8 mouse cellular contexts compared by ENCODE assay signal in genomic region chr2:50971131-50971825, GRCm38 (mm10).
DNase-seq lines count a peak whose midpoint lies in the region; ATAC-seq and TF ChIP-seq lines count a peak whose summit lies in the region.

No protein-coding gene starts in this region.

- ATAC-seq in forebrain, embryonic 16.5 days, result peak; percentile 96
- no peak for ATAC-seq in stomach, embryonic 15.5 days (ENCODE audit: insufficient read depth, low FRiP score, low read depth)

- DNase-seq in ES-E14 (ENCODE audit: low read depth, low spot score), result peak; percentile 25
- peak; percentile 57 for DNase-seq in brain, adult 2 months (ENCODE audit: low read depth, low spot score)
- DNase-seq in layer of hippocampus, adult 11-12 months (ENCODE audit: low spot score), result peak; percentile 57
- DNase-seq in lung, postnatal 4 days, result peak; percentile 5 to 26
- no peak for DNase-seq in thymus, postnatal 14 days
- DNase-seq in natural killer cell, adult 2 months (ENCODE audit: low spot score in 2 of 2), result no peak

- no peak overlapping the region for H3K27ac ChIP-seq in ES-E14 (ENCODE audit: insufficient read depth, low read depth, low read length, poor library complexity, severe bottlenecking)
- H3K27ac ChIP-seq in forebrain, embryonic 16.5 days (ENCODE audit: low read length), result peak overlapping the region; percentile 86
- no peak overlapping the region for H3K27ac ChIP-seq in stomach, embryonic 15.5 days

- peak overlapping the region in 1 of 2 experiments; percentile 38; a peak in 1 of 4 replicates for H3K4me3 ChIP-seq in ES-E14 (ENCODE audit: insufficient read depth in 1 of 2, low read depth in 1 of 2, low read length in 2 of 2, poor library complexity in 1 of 2, severe bottlenecking in 1 of 2)
- peak overlapping the region; percentile 5; the same call in 1 of the 2 replicates for H3K4me3 ChIP-seq in forebrain, embryonic 16.5 days (replicated peaks; ENCODE audit: low read length)
- H3K4me3 ChIP-seq in stomach, embryonic 15.5 days (replicated peaks), result no peak overlapping the region

- no peaks in the 10 kb centered on the region for H3K27me3 ChIP-seq in forebrain, embryonic 16.5 days (replicated peaks; ENCODE audit: control insufficient read depth, insufficient read depth, low read length)
- H3K27me3 ChIP-seq in stomach, embryonic 15.5 days (replicated peaks), result no peaks in the 10 kb centered on the region

- 2% methylated on average over 14 of the region's 14 CpGs for WGBS in forebrain, embryonic 16.5 days
- WGBS in stomach, embryonic 15.5 days, result 23% methylated on average over 14 of the region's 14 CpGs

- H3K36me3 ChIP-seq in ES-E14 (ENCODE audit: control insufficient read depth, insufficient read depth, low read length, poor library complexity, severe bottlenecking), result no peaks in the 10 kb centered on the region
- no peaks in the 10 kb centered on the region for H3K36me3 ChIP-seq in forebrain, embryonic 16.5 days (ENCODE audit: control insufficient read depth, insufficient read depth)
- no peaks in the 10 kb centered on the region for H3K36me3 ChIP-seq in stomach, embryonic 15.5 days

- H3K9me3 ChIP-seq in ES-E14 (ENCODE audit: control insufficient read depth, insufficient read depth, low read depth, low read length), result no peaks in the 10 kb centered on the region
- no peaks in the 10 kb centered on the region for H3K9me3 ChIP-seq in forebrain, embryonic 16.5 days (ENCODE audit: control insufficient read depth, low read length)
- H3K9me3 ChIP-seq in stomach, embryonic 15.5 days, result no peaks in the 10 kb centered on the region

- in situ Hi-C loops in ES-E14 (cut with MboI; ENCODE audit: low sequenced_read_pairs in 2 of 2, unreplicated experiment in 2 of 2), result no loop called here

- no peak overlapping the region for H3K9ac ChIP-seq in ES-E14 (ENCODE audit: insufficient read depth, low read depth, low read length, poor library complexity, severe bottlenecking)
- peak overlapping the region; percentile 43 for H3K9ac ChIP-seq in forebrain, embryonic 16.5 days (replicated peaks; ENCODE audit: low read depth, low read length)
- no peak overlapping the region for H3K9ac ChIP-seq in stomach, embryonic 15.5 days

- peak overlapping the region; percentile 31 for H3K4me2 ChIP-seq in forebrain, embryonic 16.5 days (ENCODE audit: low read length)
- H3K4me2 ChIP-seq in stomach, embryonic 15.5 days, result peak overlapping the region; percentile 11

- H3K4me1 ChIP-seq in ES-E14 (ENCODE audit: control insufficient read depth in 2 of 2, insufficient read depth in 2 of 2, low read length in 2 of 2, poor library complexity in 1 of 2), result 0 out of 4 replicates have a peak, but pooled peaks cover 0 to 2% of the 10 kb centered on the region in 2 experiments
- H3K4me1 ChIP-seq in forebrain, embryonic 16.5 days (replicated peaks; ENCODE audit: control insufficient read depth, insufficient read depth, low read length), result peaks cover 25% of the 10 kb centered on the region
- peaks cover 13% of the 10 kb centered on the region; the same call in 1 of the 2 replicates for H3K4me1 ChIP-seq in stomach, embryonic 15.5 days

TF ChIP-seq in ES-E14, 5 proteins besides CTCF, POLR2A, EP300 and RAD21:
- no peak for TF ChIP-seq HCFC1 (IDR thresholded peaks at IDR 0.05; ENCODE audit: borderline replicate concordance, insufficient read depth, low read length)
- TF ChIP-seq CHD2 (IDR thresholded peaks at IDR 0.05; ENCODE audit: low read depth, low read length), result no peak
- TF ChIP-seq ZC3H11A (IDR thresholded peaks at IDR 0.05; ENCODE audit: borderline replicate concordance, low read depth, low read length), result no peak
- no peak for TF ChIP-seq ZNF384 (IDR thresholded peaks at IDR 0.05; ENCODE audit: low read depth, low read length)
- no peak for TF ChIP-seq MAFK (IDR thresholded peaks at IDR 0.05; ENCODE audit: insufficient read depth, low read depth, low read length)

Comparison
In these comparisons a context has a peak if more than half of its experiments do, and no peak if none do; other contexts are left out.
1. DNase-seq: peak in ES-E14 (single experiment), brain, adult 2 months (single experiment), layer of hippocampus, adult 11-12 months (single experiment) and lung, postnatal 4 days (2 of 2); none in thymus, postnatal 14 days (single experiment) and natural killer cell, adult 2 months (0 of 2).